Mouse (Mus musculus) cerebellum, adult 2 months (tissue): ENCODE results near the gene Hoxc5. TPM values are rescaled to one million over a fixed set of nuclear protein-coding genes. Genes with fewer than 3 reads are reported as not detected.

ENCODE experiments used
- DNase-seq, 2 experiments: peaks; one replicate each; pipeline ENCODE4 v3.0.0; 2021
- H3K27ac ChIP-seq: fragments of 200-500 bp; 2 replicates; pipeline ENCODE4 v1.5.1; 2012; ENCODE audit warnings: low read length, control low read depth, inconsistent platforms; ENCODE audit not compliant: insufficient read depth
- H3K27me3 ChIP-seq: fragments of 200-500 bp; 2 replicates; pipeline ENCODE4 v1.6.1; 2012; ENCODE audit warnings: inconsistent platforms, mild to moderate bottlenecking, low read length, moderate library complexity; ENCODE audit not compliant: control insufficient read depth, insufficient read depth
- H3K4me1 ChIP-seq: fragments of 200-500 bp; 2 replicates; pipeline ENCODE4 v1.6.1; 2011; ENCODE audit warnings: low read length; ENCODE audit not compliant: control insufficient read depth, insufficient read depth
- H3K4me3 ChIP-seq: fragments of 200-500 bp; replicated peaks from 2 replicates; pipeline ENCODE3; 2011; ENCODE audit warnings: mild to moderate bottlenecking, low read depth, low read length, control low read depth; ENCODE audit not compliant: insufficient read depth
- CTCF ChIP-seq: fragments of 200-500 bp; IDR thresholded peaks from 2 replicates; pipeline ENCODE4 v1.5.1; 2011; ENCODE audit warnings: low read depth, mild to moderate bottlenecking, control low read depth, low read length, moderate library complexity, borderline replicate concordance; ENCODE audit not compliant: insufficient read depth
- POLR2A ChIP-seq: fragments of 200-500 bp; IDR thresholded peaks from 2 replicates; pipeline ENCODE4 v1.6.1; 2011; ENCODE audit warnings: low read length, control low read depth, borderline replicate concordance; ENCODE audit not compliant: insufficient read depth
- WGBS: fragments of 180-500 bp; shearing (Covaris S2); methylation state at CpG from one replicate; pipeline ENCODE4 v1.1.7; 2018; 5-methylcytosine and 5-hydroxymethylcytosine counted together
- polyA plus RNA-seq: library from polyadenylated mRNA; depleted of rRNA; stranded (reverse); fragments of >200 nt; gene quantifications from 2 replicates; pipeline ENCODE4 v1.2.3, GENCODE M21; 2012

Gene Hoxc5
- polyA plus RNA-seq, 1 experiment, result 2.2 TPM

GRCm38 (mm10) chr15:103000501-103000901 is 33.3 kb downstream of the Hoxc5 start:
- no peak for DNase-seq
- H3K27me3 ChIP-seq, result peaks cover 15% of the 10 kb centered on the region; the same call in 1 of the 2 replicates
- no peak overlapping the region for H3K4me3 ChIP-seq
- WGBS, result 7% methylated on average over 24 of the region's 24 CpGs
- no peak overlapping the region for H3K27ac ChIP-seq
- H3K4me1 ChIP-seq, result no peaks in the 10 kb centered on the region
- no peak for TF ChIP-seq POLR2A
- TF ChIP-seq CTCF, result no peak

- no peaks in the 10 kb centered on the region for H3K4me1 ChIP-seq
- WGBS, result 70% methylated on average over 2 of the region's 2 CpGs
- no peak for TF ChIP-seq POLR2A
- TF ChIP-seq CTCF, result no peak
- H3K4me3 ChIP-seq, result no peak overlapping the region
- no peak for DNase-seq
- H3K27ac ChIP-seq, result no peak overlapping the region
- peaks cover 14% of the 10 kb centered on the region; the same call in 1 of the 2 replicates for H3K27me3 ChIP-seq
Observed at GRCm38 (mm10) chr15:103001370-103001769, 34.1 kb downstream of the Hoxc5 start.

GRCm38 (mm10) chr15:103002156-103002555 is 34.9 kb downstream of the Hoxc5 start:
- DNase-seq, result no peak
- Histone ChIP-seq H3K27me3 (peaks cover 10% of the 10 kb centered on the region; the same call in 1 of the 2 replicates), H3K4me3 (no peak overlapping the region), H3K4me1 (no peaks in the 10 kb centered on the region), H3K27ac (no peak overlapping the region)
- TF ChIP-seq CTCF (no peak), POLR2A (no peak)
- 31% methylated on average over 4 of the region's 4 CpGs for WGBS

GRCm38 (mm10) chr15:103002821-103003448 is 35.7 kb downstream of the Hoxc5 start:
- Histone ChIP-seq H3K4me3 (no peak overlapping the region), H3K4me1 (no peaks in the 10 kb centered on the region), H3K27ac (no peak overlapping the region), H3K27me3 (peaks cover 8% of the 10 kb centered on the region; the same call in 1 of the 2 replicates)
- TF ChIP-seq CTCF (no peak), POLR2A (no peak)
- WGBS, result 5% methylated on average over 13 of the region's 13 CpGs
- no peak for DNase-seq

GRCm38 (mm10) chr15:103005308-103005707 is 38.1 kb downstream of the Hoxc5 start:
- TF ChIP-seq POLR2A (no peak), CTCF (no peak)
- H3K4me3 ChIP-seq, result no peak overlapping the region
- peaks cover 6% of the 10 kb centered on the region; the same call in 1 of the 2 replicates for H3K27me3 ChIP-seq
- WGBS, result 3% methylated on average over 17 of the region's 17 CpGs
- H3K4me1 ChIP-seq, result no peaks in the 10 kb centered on the region
- no peak overlapping the region for H3K27ac ChIP-seq
- DNase-seq, result no peak

- WGBS, result 7% methylated on average over 5 of the region's 5 CpGs
- DNase-seq, result no peak
- no peaks in the 10 kb centered on the region for H3K4me1 ChIP-seq
- no peak overlapping the region for H3K27ac ChIP-seq
- TF ChIP-seq POLR2A, result no peak
- TF ChIP-seq CTCF, result no peak
- H3K4me3 ChIP-seq, result no peak overlapping the region
- H3K27me3 ChIP-seq, result peaks cover 10% of the 10 kb centered on the region; the same call in 1 of the 2 replicates
Observed at GRCm38 (mm10) chr15:103005797-103006196, 38.6 kb downstream of the Hoxc5 start.

GRCm38 (mm10) chr15:103006326-103006725 is 39.1 kb downstream of the Hoxc5 start:
- no peak for DNase-seq
- Histone ChIP-seq H3K4me3 (no peak overlapping the region), H3K4me1 (no peaks in the 10 kb centered on the region), H3K27ac (no peak overlapping the region), H3K27me3 (peaks cover 8% of the 10 kb centered on the region; the same call in 1 of the 2 replicates)
- 9% methylated on average over 1 of the region's 1 CpGs for WGBS
- no peak for TF ChIP-seq CTCF
- TF ChIP-seq POLR2A, result no peak

GRCm38 (mm10) chr15:103009265-103010111 is 42.2 kb downstream of the Hoxc5 start:
- H3K27me3 ChIP-seq, result peaks cover 19% of the 10 kb centered on the region; the same call in 1 of the 2 replicates
- no peak for TF ChIP-seq CTCF
- no peak for TF ChIP-seq POLR2A
- DNase-seq, result no peak
- H3K27ac ChIP-seq, result no peak overlapping the region
- no peak overlapping the region for H3K4me3 ChIP-seq
- H3K4me1 ChIP-seq, result no peaks in the 10 kb centered on the region
- WGBS, result 3% methylated on average over 27 of the region's 27 CpGs
